Mouse (Mus musculus) embryonic facial prominence, embryonic 14.5 days (tissue): Measurements from ENCODE around the gene B3gat3. TPM values are rescaled to one million over a fixed set of nuclear protein-coding genes. Genes with fewer than 3 reads are reported as not detected.

Source experiments
- ATAC-seq: fragments of 200-750 bp; cut with Nextera tagmentation; 2 replicates; pipeline ENCODE4 v1.8.0; 2017; ENCODE audit warnings: low read depth, moderate number of reproducible peaks, moderate TSS enrichment
- DNase-seq: peaks from one replicate; pipeline ENCODE4 v3.0.0-alpha.2; 2015; ENCODE audit warnings: low spot score
- H3K27ac ChIP-seq: fragments of 300-500 bp; sonication (generic); replicated peaks from 2 replicates; pipeline ENCODE4 v1.5.1; 2014; ENCODE audit warnings: low read depth, mild to moderate bottlenecking, low read length, moderate library complexity
- H3K27me3 ChIP-seq: fragments of 300-500 bp; sonication (generic); replicated peaks from 2 replicates; pipeline ENCODE4 v1.6.1; 2014; ENCODE audit warnings: low read length; ENCODE audit not compliant: control insufficient read depth, insufficient read depth
- H3K36me3 ChIP-seq: fragments of 300-500 bp; sonication (generic); 2 replicates; pipeline ENCODE4 v1.6.1; 2014; ENCODE audit warnings: low read length, mixed read lengths; ENCODE audit not compliant: control insufficient read depth, insufficient read depth
- H3K4me1 ChIP-seq: fragments of 300-500 bp; sonication (generic); 2 replicates; pipeline ENCODE4 v1.6.1; 2014; ENCODE audit warnings: antibody characterized with exemption, low read length; ENCODE audit not compliant: control insufficient read depth, insufficient read depth
- H3K4me2 ChIP-seq: fragments of 300-500 bp; sonication (generic); 2 replicates; pipeline ENCODE4 v1.6.1; 2014; ENCODE audit warnings: low read depth, mild to moderate bottlenecking, low read length, moderate library complexity, mixed read lengths
- H3K4me3 ChIP-seq: fragments of 300-500 bp; sonication (generic); 2 replicates; pipeline ENCODE4 v1.5.1; 2014; ENCODE audit warnings: low read depth, mild to moderate bottlenecking, low read length
- H3K9ac ChIP-seq: fragments of 300-500 bp; sonication (generic); 2 replicates; pipeline ENCODE4 v1.6.1; 2014; ENCODE audit warnings: low read depth, mild to moderate bottlenecking, low read length, moderate library complexity, mixed read lengths
- H3K9me3 ChIP-seq: fragments of 300-500 bp; sonication (generic); 2 replicates; pipeline ENCODE4 v1.6.1; 2016; ENCODE audit warnings: low read length; ENCODE audit not compliant: control insufficient read depth
- WGBS: fragments of 180-500 bp; shearing (Covaris S2); extraction: QIAGEN DNeasy Blood & Tissue Kit; methylation state at CpG from one replicate; pipeline ENCODE4 v1.1.7; 2014; 5-methylcytosine and 5-hydroxymethylcytosine counted together
- polyA plus RNA-seq: library from polyadenylated mRNA; unstranded; fragments of >200 nt; fragmentation: Nextera tagmentation; extraction: Ambion mirVana; gene quantifications from 2 replicates; pipeline ENCODE4 v1.2.1, GENCODE M21; 2014

B3gat3 gene
- polyA plus RNA-seq, 1 experiment from 2014 or later = 42.4 TPM

- H3K4me3 ChIP-seq = no peak overlapping the region
- no peaks in the 10 kb centered on the region for H3K9me3 ChIP-seq
- no peaks in the 10 kb centered on the region for H3K4me1 ChIP-seq
- no peak overlapping the region for H3K9ac ChIP-seq
- H3K27ac ChIP-seq = no peak overlapping the region
- no peak for ATAC-seq
- peaks cover 85% of the 10 kb centered on the region for H3K36me3 ChIP-seq
- no peak overlapping the region for H3K4me2 ChIP-seq
- H3K27me3 ChIP-seq = no peaks in the 10 kb centered on the region
- no peak for DNase-seq
- 97% methylated on average over 3 of the region's 3 CpGs for WGBS
Observed at GRCm38 (mm10) chr19:8914212-8914611, 6.0 kb upstream of the B3gat3 start.

- Histone ChIP-seq H3K4me3 (no peak overlapping the region), H3K4me2 (no peak overlapping the region), H3K36me3 (peaks cover 48% of the 10 kb centered on the region), H3K9me3 (no peaks in the 10 kb centered on the region), H3K27me3 (no peaks in the 10 kb centered on the region), H3K4me1 (0 out of 2 replicates have a peak, but pooled peaks cover 6% of the 10 kb centered on the region), H3K9ac (no peak overlapping the region), H3K27ac (no peak overlapping the region)
- ATAC-seq (no peak), DNase-seq (no peak)
- WGBS = 92% methylated on average over 3 of the region's 3 CpGs
Observed at GRCm38 (mm10) chr19:8919000-8919399, 1.2 kb upstream of the B3gat3 start.

- Histone ChIP-seq H3K27me3 (no peaks in the 10 kb centered on the region), H3K9me3 (no peaks in the 10 kb centered on the region), H3K4me2 (peak overlapping the region; percentile 79), H3K4me3 (peak overlapping the region; percentile 84), H3K36me3 (peaks cover 42% of the 10 kb centered on the region), H3K4me1 (0 out of 2 replicates have a peak, but pooled peaks cover 6% of the 10 kb centered on the region), H3K27ac (peak overlapping the region; percentile 85), H3K9ac (peak overlapping the region; percentile 81; the same call in 1 of the 2 replicates)
- 72% methylated on average over 6 of the region's 6 CpGs for WGBS
- ATAC-seq (no peak), DNase-seq (no peak)
Observed at GRCm38 (mm10) chr19:8919684-8920072, 496 bp upstream of the B3gat3 start.

- H3K4me2 ChIP-seq = peak overlapping the region; percentile 79
- H3K4me3 ChIP-seq = peak overlapping the region; percentile 84
- 1% methylated on average over 6 of the region's 6 CpGs for WGBS
- H3K36me3 ChIP-seq = peaks cover 37% of the 10 kb centered on the region
- ATAC-seq (no peak), DNase-seq (peak; percentile 80)
- 0 out of 2 replicates have a peak, but pooled peaks cover 6% of the 10 kb centered on the region for H3K4me1 ChIP-seq
- H3K9me3 ChIP-seq = no peaks in the 10 kb centered on the region
- H3K9ac ChIP-seq = peak overlapping the region; percentile 81
- H3K27ac ChIP-seq = peak overlapping the region; percentile 85
- H3K27me3 ChIP-seq = no peaks in the 10 kb centered on the region
Observed at GRCm38 (mm10) chr19:8920836-8921291, 690 bp downstream of the B3gat3 start.

GRCm38 (mm10) chr19:8921741-8922140 lies 1.6 kb downstream of the B3gat3 start:
- Histone ChIP-seq H3K4me1 (0 out of 2 replicates have a peak, but pooled peaks cover 6% of the 10 kb centered on the region), H3K9me3 (no peaks in the 10 kb centered on the region)
- 56% methylated on average over 9 of the region's 9 CpGs for WGBS

GRCm38 (mm10) chr19:8926766-8927165 lies 6.6 kb downstream of the B3gat3 start:
- Histone ChIP-seq H3K9me3 (no peaks in the 10 kb centered on the region), H3K4me1 (0 out of 2 replicates have a peak, but pooled peaks cover under 1% of the 10 kb centered on the region), H3K27me3 (no peaks in the 10 kb centered on the region), H3K27ac (no peak overlapping the region), H3K9ac (no peak overlapping the region), H3K4me2 (no peak overlapping the region), H3K36me3 (peaks cover 50% of the 10 kb centered on the region), H3K4me3 (no peak overlapping the region)
- no peak for DNase-seq
- ATAC-seq = no peak
- 86% methylated on average over 2 of the region's 2 CpGs for WGBS

More at GRCm38 (mm10) chr19:8921741-8922140, 1.6 kb downstream of the B3gat3 start:
- Histone ChIP-seq H3K36me3 (peaks cover 37% of the 10 kb centered on the region), H3K9ac (peak overlapping the region; percentile 81), H3K27ac (no peak overlapping the region), H3K27me3 (no peaks in the 10 kb centered on the region), H3K4me2 (peak overlapping the region; percentile 79), H3K4me3 (peak overlapping the region; percentile 84)
- ATAC-seq = no peak
- DNase-seq = no peak

- H3K27me3 ChIP-seq = no peaks in the 10 kb centered on the region
- H3K27ac ChIP-seq = no peak overlapping the region
- ATAC-seq (no peak), DNase-seq (no peak)
- no peaks in the 10 kb centered on the region for H3K4me1 ChIP-seq
- no peak overlapping the region for H3K9ac ChIP-seq
- no peaks in the 10 kb centered on the region for H3K9me3 ChIP-seq
- WGBS = 87% methylated on average over 12 of the region's 12 CpGs
- peaks cover 42% of the 10 kb centered on the region for H3K36me3 ChIP-seq
- H3K4me3 ChIP-seq = no peak overlapping the region
- H3K4me2 ChIP-seq = no peak overlapping the region
Observed at GRCm38 (mm10) chr19:8927891-8928525, 7.8 kb downstream of the B3gat3 start.

GRCm38 (mm10) chr19:8928689-8929223 lies 8.6 kb downstream of the B3gat3 start:
- H3K27ac ChIP-seq = no peak overlapping the region
- H3K4me1 ChIP-seq = no peaks in the 10 kb centered on the region
- peak overlapping the region; percentile 80 for H3K4me3 ChIP-seq
- peak; percentile 26; the same call in 1 of the 2 replicates for ATAC-seq
- peaks cover 50% of the 10 kb centered on the region for H3K36me3 ChIP-seq
- no peak for DNase-seq
- no peaks in the 10 kb centered on the region for H3K27me3 ChIP-seq
- H3K4me2 ChIP-seq = peak overlapping the region; percentile 78
- WGBS = 32% methylated on average over 7 of the region's 16 CpGs
- no peaks in the 10 kb centered on the region for H3K9me3 ChIP-seq
- H3K9ac ChIP-seq = peak overlapping the region; percentile 86
